Mouse (Mus musculus): ENCODE data around the gene Nos1.

GRCm38 (mm10) chr5:117780681-117781080, at the start of gene Nos1:
- TF ChIP-seq GATA1 (IDR thresholded peaks at IDR 0.05; ENCODE audit: borderline replicate concordance, low read length) (no peak), FLI1 (IDR thresholded peaks at IDR 0.05; ENCODE audit: low read length) (no peak)

Measured in megakaryocyte, embryonic 14.5 days (primary cell).